Mouse (Mus musculus) cerebellum, adult (tissue): ENCODE measurements around the gene Col25a1.

ENCODE experiments used
- ATAC-seq: cut with Nextera tagmentation; 2 replicates; pipeline ENCODE4 v1.9.2; 2017; ENCODE audit warnings: mild to moderate bottlenecking, moderate library complexity, mixed read lengths; ENCODE audit not compliant: insufficient number of reproducible peaks, low FRiP score, low TSS enrichment

Gene Col25a1

GRCm38 (mm10) chr3:130131201-130131600 lies at the start of gene Col25a1:
Gene Col25a1, plus strand, starts transcription at chr3:130131501.
- ATAC-seq, result no peak

DNA sequence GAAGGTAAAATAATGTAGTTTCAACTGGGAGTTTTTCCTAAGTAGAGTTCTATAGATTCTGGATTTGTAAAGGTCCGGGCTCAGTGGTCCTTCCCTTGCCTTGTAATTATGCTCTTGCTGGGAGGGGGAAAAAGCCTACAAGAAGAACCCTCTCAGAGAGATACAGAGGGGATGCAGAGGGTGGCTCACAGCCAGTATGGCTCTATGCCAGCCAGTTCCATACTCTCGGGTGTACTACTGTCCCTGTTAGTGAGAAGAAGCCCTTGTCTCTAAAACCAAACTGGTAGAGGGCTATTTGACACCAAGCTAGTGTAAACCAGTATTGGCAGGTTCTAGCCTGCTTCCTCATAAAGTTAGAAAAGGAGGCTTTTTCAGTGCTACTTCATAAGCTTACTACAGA lies 48.0 kb upstream of the Col25a1 start:
- no peak for ATAC-seq

DNA sequence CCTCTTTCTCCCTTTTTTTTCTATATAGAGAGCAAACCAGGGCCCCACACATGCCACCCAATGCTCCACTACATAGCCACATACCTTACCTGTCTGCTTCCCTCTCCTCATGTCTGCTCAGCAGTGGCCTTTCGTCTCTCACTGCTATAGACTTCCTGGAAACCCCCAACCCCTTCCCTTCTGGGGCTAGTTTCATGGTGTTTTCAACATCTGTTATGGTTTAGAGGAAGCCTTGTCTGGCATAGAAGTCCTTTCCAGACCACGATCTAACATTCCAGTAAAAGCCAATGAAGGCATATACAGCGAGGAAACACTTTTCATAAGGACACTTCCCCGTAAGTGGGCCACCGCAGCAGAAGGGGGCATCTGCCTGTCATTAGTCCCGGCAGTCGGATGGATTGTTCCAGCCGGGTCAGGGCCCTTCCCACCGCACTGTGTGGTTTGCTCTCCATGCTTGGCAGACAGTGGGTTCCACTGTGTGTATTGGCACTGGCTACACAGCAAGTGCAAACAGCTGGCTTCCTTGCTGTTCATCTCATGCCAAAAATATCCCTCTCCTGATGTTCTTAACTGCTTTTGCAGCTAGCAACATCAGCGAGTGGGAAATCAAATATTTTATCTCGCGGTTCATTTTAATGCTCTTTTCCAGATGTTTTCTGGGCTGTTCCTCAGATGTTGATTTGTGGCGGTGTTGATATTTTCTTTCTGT lies 44.8 kb upstream of the Col25a1 start:
- no peak for ATAC-seq

- ATAC-seq, result no peak
These were observed 43.8 kb upstream of the Col25a1 start for GRCm38 (mm10) chr3:130087466-130087865.

DNA sequence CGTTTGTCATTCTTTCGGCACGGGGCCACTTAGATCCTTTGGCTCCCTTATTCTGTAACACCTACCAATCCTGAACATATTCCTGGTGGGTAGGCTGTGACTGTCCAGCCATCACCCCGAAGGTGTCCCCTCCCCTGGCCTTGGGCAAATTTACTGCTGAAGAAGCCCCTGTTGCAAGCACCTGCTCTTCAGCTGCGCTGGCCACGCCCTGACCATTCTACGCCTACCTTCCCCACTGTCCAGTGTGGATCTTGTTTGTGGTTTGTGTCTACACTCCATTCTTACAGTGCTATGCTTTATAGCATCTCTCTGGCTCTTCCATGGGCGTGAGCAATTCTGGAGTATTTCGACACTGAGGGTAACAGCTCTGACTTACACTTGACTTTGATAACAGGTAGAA lies 42.6 kb upstream of the Col25a1 start:
- ATAC-seq, result no peak

GRCm38 (mm10) chr3:130090460-130090859 lies 40.8 kb upstream of the Col25a1 start:
- ATAC-seq, result no peak

DNA sequence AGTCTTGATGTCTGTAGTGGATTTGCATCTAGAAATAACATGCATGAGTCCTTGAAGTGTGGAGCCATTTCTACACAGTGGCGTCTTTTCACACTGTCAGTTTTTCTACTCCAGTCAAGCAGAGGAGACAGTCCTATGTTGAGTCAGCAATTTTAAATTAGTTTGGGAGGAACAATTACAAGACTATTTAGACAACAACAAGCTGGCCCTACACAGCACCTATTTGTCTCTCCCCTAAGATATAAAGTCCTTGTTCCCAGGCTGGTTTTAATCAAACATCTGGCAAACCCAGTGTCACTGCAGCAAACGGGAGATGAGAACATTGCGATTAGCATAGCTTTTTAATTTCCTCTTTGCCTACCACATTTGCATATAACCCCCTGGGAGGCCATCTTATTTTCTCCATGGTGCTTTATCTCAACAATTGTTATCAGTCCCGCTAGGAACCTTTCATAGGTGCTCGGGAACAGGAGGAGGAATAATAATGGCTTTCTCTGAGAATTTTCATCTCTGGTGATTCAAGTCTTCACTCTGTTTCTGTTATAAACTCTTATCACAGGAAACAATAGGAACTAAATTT lies 37.1 kb upstream of the Col25a1 start:
- no peak for ATAC-seq

DNA sequence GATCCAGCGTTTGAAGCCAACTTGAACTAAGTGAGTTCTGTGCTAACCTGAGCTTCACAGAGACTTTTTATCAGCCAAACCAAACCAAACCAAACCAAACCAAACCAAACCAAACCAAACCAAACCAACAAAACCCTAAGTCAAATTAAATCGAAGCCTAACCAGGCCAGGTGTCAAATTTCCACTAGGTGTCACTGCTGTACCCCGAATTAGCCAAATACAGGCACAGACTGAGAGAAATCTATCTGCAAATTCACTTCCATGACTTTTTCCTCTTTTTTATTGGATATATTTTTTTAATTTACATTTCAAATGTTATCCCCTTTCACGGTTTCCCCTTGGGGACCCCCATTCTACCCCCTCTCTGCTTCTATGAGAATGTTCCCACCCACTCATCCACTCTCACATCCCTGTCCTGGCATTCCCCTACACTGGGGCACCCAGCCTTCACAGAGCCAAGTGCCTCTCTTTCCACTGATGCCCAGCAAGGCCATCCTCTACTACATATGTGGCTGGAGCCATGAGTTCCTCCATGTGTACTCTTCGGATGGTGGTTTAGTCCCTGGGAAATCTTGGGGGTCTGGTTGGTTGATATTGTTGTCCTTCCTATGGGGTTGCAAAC lies 36.0 kb upstream of the Col25a1 start:
- ATAC-seq, result no peak

- no peak for ATAC-seq
These were observed 27.8 kb upstream of the Col25a1 start for GRCm38 (mm10) chr3:130103486-130103885.

DNA sequence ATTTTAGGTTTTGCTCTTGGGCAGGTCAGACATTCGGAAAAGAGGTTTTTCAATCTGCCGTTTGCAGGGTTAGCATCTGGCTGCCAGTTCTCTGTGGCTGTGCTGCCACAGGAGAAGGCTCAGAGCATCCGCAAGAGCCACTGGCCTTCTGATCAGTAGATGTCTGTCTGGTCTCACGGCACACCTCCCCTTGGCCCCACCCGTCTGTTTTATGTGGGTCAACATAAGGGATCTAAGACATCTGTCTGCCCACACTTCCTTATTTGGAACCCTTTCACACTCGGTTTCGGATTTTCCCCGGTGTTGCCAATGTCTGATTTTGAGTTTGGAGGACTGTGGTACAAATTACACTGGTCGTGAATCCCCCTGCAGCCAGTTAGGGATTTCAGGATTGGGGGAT lies 26.8 kb upstream of the Col25a1 start:
- ATAC-seq, result no peak

DNA sequence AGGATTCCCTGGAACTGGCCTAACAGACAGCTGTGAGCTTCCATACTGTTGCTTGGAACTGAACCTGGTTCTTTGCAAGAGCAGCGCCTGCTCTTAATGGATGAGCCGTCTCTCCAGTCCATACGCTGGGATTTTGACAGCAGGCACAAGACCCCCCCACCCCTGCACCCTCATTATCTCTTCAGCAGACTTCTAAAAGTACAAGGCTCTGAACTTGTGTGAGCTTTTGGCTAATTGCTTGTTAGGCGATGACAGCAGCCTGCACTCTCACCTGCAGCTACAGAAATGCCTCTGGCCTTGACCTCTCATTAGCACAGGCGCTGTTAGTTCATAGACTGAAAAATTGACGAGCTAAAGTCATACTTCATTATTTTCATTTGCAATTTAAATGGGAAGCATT lies 14.4 kb upstream of the Col25a1 start:
- ATAC-seq, result no peak

DNA sequence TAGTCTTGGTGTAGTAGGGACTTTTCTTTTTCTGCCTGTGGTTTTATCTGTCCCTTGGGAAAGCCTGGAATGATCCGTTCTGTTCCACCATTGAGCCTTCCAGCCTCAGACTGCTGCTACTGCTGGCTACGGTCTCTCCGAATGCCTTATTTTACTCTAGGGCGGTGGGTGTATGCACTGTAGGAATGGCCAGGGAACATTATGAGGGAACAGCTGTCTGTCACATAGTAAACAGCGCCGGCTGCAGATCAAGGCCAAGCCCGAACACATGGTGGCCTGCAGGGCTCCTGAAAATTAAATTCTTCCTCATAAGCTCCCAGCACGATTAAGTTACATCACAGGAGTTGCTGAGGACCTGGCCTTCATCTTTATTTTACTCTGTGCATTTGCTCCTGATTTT lies 3.5 kb upstream of the Col25a1 start:
- ATAC-seq, result no peak

DNA sequence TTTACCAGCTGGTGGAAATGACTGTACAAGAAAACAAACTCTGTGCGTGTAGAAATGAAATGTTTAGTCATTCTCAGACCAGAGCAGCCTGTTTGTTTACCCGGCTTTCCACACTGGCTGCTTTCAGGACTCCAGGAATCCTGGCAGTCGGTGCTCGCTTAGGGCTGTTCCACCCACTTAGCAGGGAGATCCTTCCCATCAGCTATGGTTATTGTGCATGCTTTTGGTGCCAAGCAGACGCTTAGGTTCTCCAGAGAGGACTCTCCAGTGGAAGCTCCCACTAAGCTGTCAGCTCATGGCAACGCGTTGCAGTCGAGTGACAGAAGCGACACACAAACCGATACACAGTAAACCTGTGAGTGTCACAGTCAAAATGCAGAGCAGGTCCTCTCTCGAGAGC lies 2.7 kb upstream of the Col25a1 start:
- no peak for ATAC-seq

GRCm38 (mm10) chr3:130129635-130130206 lies 1.6 kb upstream of the Col25a1 start:
- ATAC-seq, result no peak

DNA sequence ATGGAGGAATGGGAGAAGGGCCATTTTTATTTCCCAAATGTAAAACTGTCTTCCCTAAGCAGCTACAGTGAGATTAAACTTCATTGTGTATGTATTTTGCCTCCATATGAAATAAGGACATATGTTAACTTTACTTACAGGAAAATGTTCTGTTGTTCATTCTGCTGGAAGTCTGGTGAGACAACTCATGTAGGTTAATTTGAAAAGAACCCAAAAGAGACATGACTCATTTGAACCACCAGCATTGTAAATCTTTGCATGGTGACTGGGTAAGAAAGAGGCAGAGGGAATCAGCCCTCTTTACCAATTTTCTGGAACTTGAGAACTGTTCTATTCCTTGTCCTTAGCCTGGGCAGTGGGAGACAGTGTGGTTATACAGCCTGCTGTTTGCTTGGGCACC lies 5.9 kb downstream of the Col25a1 start:
- ATAC-seq, result no peak

DNA sequence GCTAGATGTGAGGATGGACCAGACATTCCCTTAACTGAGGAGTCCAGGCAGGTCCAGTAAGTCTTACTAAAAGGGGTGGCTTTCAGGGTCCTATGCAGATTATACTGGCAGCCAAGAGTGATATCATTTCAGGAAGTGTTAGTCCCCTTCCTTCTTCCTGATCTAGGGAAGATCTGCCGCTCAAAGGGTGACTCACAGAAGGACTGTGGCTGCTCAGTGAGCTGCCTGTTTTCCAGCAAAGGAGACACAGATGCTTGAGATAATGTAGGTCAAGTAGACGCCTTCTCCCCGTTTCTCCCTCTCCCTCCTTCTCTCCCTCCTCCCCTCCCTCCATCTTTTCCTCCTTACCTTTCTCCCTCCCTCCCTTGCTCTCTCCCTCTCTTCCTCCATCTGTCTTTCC lies 6.3 kb downstream of the Col25a1 start:
- ATAC-seq, result no peak

DNA sequence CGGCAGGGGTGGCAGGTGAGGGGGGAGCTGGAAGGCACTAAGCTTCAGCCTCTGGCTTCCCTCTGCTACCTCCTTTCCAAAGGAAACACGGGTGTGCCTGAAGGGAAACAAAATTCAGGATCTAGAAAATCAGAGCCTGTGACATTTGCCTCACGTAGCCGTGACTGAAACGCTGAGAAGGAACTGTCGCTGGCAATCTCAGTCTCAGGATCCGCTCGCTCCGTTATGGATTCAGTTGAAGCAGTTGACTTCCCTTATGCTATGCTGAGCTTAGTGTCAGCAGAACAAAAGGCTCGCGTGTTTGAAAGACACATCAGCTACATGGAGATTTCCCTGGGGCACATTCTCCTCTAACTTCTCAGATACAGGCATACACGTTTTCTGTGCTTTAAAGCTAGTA lies 14.6 kb downstream of the Col25a1 start:
- ATAC-seq, result no peak

- ATAC-seq, result no peak
These were observed 16.5 kb downstream of the Col25a1 start for GRCm38 (mm10) chr3:130147827-130148226.

GRCm38 (mm10) chr3:130149180-130149579 lies 17.9 kb downstream of the Col25a1 start:
- ATAC-seq, result no peak

DNA sequence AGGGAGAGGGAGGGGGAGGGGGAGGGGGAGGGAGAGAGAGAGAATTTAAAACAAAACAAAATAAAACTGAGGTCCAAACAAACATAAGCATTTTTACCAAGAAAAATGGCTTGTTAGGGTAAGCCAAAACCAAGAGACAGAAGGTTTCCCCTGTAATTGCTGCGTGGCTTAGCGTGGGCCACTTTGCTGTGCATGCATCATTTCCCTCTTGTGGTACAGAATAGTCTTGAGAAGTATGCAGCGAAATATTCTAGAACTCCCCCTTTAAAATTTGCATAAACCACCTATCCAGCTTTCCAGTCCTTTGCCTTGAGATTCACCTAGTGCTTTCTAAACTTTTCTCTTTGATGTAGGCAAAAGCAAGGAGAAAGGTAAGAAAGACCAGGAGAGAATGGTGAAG lies 21.8 kb downstream of the Col25a1 start:
- no peak for ATAC-seq

- ATAC-seq, result no peak
These were observed 26.2 kb downstream of the Col25a1 start for GRCm38 (mm10) chr3:130157551-130157950.

DNA sequence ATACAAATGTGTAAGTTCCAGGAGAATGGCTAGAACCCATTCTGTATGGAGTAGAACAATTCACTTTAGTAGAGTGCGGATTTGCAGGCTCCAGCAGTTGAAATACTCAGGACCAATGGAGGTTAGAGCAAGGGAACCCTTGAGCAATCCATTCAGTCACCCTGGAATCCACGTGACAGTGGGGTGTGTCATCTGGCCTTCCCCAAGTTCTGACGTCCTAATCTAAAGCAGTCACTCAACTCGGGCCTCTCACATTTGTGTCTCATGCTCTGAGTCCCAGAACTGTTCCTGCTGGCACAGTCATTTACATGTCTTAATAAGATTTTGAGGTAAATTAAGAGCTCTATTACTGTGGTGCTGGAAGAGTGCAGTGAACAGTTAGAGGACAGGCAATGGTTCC lies 28.6 kb downstream of the Col25a1 start:
- ATAC-seq, result no peak
